Mouse (Mus musculus) limb, embryonic 15.5 days (tissue): ENCODE data around the gene Mfap2. TPM values are rescaled to one million over a fixed set of nuclear protein-coding genes. Genes with fewer than 3 reads are reported as not detected.

Experiments used
- ATAC-seq: fragments of 200-750 bp; cut with Nextera tagmentation; 2 replicates; pipeline ENCODE4 v1.8.0; 2017; ENCODE audit warnings: low read depth, moderate TSS enrichment; ENCODE audit not compliant: insufficient number of reproducible peaks, low FRiP score, low TSS enrichment
- H3K27ac ChIP-seq: fragments of 300-500 bp; sonication (generic); 2 replicates; pipeline ENCODE4 v1.5.1; 2015; ENCODE audit warnings: moderate library complexity, mild to moderate bottlenecking, inconsistent platforms
- H3K27me3 ChIP-seq: fragments of 300-500 bp; sonication (generic); 2 replicates; pipeline ENCODE4 v1.6.1; 2015; ENCODE audit warnings: inconsistent platforms
- H3K36me3 ChIP-seq: fragments of 300-500 bp; sonication (generic); 2 replicates; pipeline ENCODE4 v1.6.1; 2015; ENCODE audit warnings: inconsistent platforms
- H3K4me1 ChIP-seq: fragments of 300-500 bp; sonication (generic); 2 replicates; pipeline ENCODE4 v1.6.1; 2015; ENCODE audit warnings: inconsistent platforms
- H3K4me2 ChIP-seq: fragments of 300-500 bp; sonication (generic); 2 replicates; pipeline ENCODE4 v1.6.1; 2015; ENCODE audit warnings: mild to moderate bottlenecking, inconsistent platforms
- H3K4me3 ChIP-seq: fragments of 300-500 bp; sonication (generic); 2 replicates; pipeline ENCODE4 v1.5.1; 2015; ENCODE audit warnings: mild to moderate bottlenecking, inconsistent platforms
- H3K9ac ChIP-seq: fragments of 300-500 bp; sonication (generic); 2 replicates; pipeline ENCODE4 v1.6.1; 2015; ENCODE audit warnings: inconsistent platforms
- H3K9me3 ChIP-seq: fragments of 300-500 bp; sonication (generic); 2 replicates; pipeline ENCODE4 v1.6.1; 2016; ENCODE audit warnings: inconsistent platforms
- WGBS: fragments of 180-500 bp; shearing (Covaris S2); methylation state at CpG from one replicate; pipeline ENCODE4 v1.1.7; 2015; 5-methylcytosine and 5-hydroxymethylcytosine counted together
- polyA plus RNA-seq: library from polyadenylated mRNA; unstranded; fragments of >200 nt; fragmentation: Nextera tagmentation; extraction: Ambion mirVana; gene quantifications from 2 replicates; pipeline ENCODE4 v1.2.1, GENCODE M21; 2015

Mfap2 gene
- polyA plus RNA-seq, 1 experiment from 2014 or later, result 958 TPM

GRCm38 (mm10) chr4:141064104-141064659 lies 54.0 kb downstream of the Mfap2 start:
- Histone ChIP-seq H3K4me2 (no peak overlapping the region), H3K27ac (no peak overlapping the region), H3K36me3 (peaks cover 38% of the 10 kb centered on the region), H3K9me3 (no peaks in the 10 kb centered on the region), H3K27me3 (no peaks in the 10 kb centered on the region), H3K4me1 (peaks cover 20% of the 10 kb centered on the region), H3K4me3 (no peak overlapping the region), H3K9ac (no peak overlapping the region)
- WGBS, result 89% methylated on average over 4 of the region's 4 CpGs
- ATAC-seq, result no peak

GRCm38 (mm10) chr4:141065123-141065522 lies 54.9 kb downstream of the Mfap2 start:
- no peak for ATAC-seq
- Histone ChIP-seq H3K27ac (no peak overlapping the region), H3K36me3 (peaks cover 48% of the 10 kb centered on the region), H3K9ac (no peak overlapping the region), H3K27me3 (no peaks in the 10 kb centered on the region), H3K4me2 (no peak overlapping the region), H3K9me3 (no peaks in the 10 kb centered on the region), H3K4me1 (peaks cover 13% of the 10 kb centered on the region), H3K4me3 (no peak overlapping the region)
- WGBS, result 7% methylated on average over 8 of the region's 8 CpGs

Other genes starting within 250 kb of the Mfap2 start
- 0.19 and 0.56 TPM in 2 replicates for gene Padi4, start 236.2 kb upstream of the Mfap2 start, polyA plus RNA-seq
- gene Padi3, start 199.8 kb upstream of the Mfap2 start, polyA plus RNA-seq, result 0.45 and 0.59 TPM in 2 replicates
- 0.14 and 0.20 TPM in 2 replicates for gene Padi1, start 164.6 kb upstream of the Mfap2 start, polyA plus RNA-seq
- 4.3 and 10.5 TPM in 2 replicates for gene Padi2, start 104.1 kb upstream of the Mfap2 start, polyA plus RNA-seq
- gene Sdhb, start 49.2 kb upstream of the Mfap2 start, polyA plus RNA-seq, result 333 and 348 TPM in 2 replicates
- gene Atp13a2, start 23.5 kb upstream of the Mfap2 start, polyA plus RNA-seq, result 37.3 and 41.0 TPM in 2 replicates
- 4.0 and 5.8 TPM in 2 replicates for gene Crocc, start 50.1 kb downstream of the Mfap2 start, polyA plus RNA-seq
- gene Necap2, start 67.9 kb downstream of the Mfap2 start, polyA plus RNA-seq, result 95.8 and 104 TPM in 2 replicates
- 0.14 and 0.36 TPM in 2 replicates for gene Spata21, start 77.9 kb downstream of the Mfap2 start, polyA plus RNA-seq
- gene Szrd1, start 129.4 kb downstream of the Mfap2 start, polyA plus RNA-seq, result 46.9 and 51.9 TPM in 2 replicates
- gene Fbxo42, start 137.5 kb downstream of the Mfap2 start, polyA plus RNA-seq, result 22.5 and 25.4 TPM in 2 replicates
- gene Rsg1, start 203.5 kb downstream of the Mfap2 start, polyA plus RNA-seq, result 6.0 and 6.4 TPM in 2 replicates
- 16.3 and 19.7 TPM in 2 replicates for gene Arhgef19, start 229.1 kb downstream of the Mfap2 start, polyA plus RNA-seq